Mouse (Mus musculus) liver, embryonic 14.5 days (tissue): ENCODE results near the gene Defb21.

ENCODE experiments used
- CTCF ChIP-seq: IDR thresholded peaks from 2 replicates; pipeline ENCODE4 v1.5.1; 2016; ENCODE audit warnings: antibody characterized with exemption, low read depth, control low read depth
- EP300 ChIP-seq: IDR thresholded peaks from 2 replicates; pipeline ENCODE4 v1.6.1; 2016; ENCODE audit warnings: antibody characterized with exemption, low read depth

GRCm38 (mm10) chr2:152580107-152580506 lies 7.6 kb downstream of the Defb21 start, which contains the start of gene Defb19:
- TF ChIP-seq CTCF (no peak), EP300 (no peak)
